Mouse (Mus musculus): ENCODE measurements around the gene Sdhaf1.
A peak's percentile ranks its signal among the peaks of the same experiment; 100 is the strongest.

Gene Sdhaf1

DNA sequence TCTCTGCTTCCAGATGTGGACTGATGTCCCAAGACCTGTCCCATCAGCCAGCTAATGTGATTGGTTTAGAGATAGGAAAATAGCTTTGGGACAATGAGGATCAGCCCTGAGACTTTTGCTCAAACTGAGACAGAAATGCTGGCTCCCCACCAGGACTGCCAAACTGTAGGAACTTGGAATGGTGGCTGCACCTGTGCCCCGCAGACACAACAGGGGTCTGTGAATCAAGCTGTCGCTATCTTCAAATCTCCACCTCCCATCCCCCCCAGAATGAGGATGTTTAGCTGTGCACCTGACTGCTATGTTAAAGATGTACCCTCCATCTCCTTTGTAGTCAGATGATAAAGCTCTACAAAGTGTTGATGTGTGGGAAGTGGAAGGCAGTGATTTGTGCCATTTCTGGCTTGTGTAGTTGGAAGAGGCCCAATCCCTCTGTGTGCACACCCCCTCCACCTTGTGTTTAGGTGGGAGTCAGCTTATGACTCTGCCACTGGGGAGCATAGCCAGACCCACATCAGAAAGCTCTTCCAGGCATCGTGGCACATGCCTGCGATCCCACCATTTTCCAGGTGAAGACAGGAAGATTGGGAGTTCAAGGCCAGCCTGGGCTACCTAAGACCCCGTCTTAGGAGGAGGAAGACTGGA is 727 bp upstream of the Sdhaf1 start:
- no peak for DNase-seq

DNA sequence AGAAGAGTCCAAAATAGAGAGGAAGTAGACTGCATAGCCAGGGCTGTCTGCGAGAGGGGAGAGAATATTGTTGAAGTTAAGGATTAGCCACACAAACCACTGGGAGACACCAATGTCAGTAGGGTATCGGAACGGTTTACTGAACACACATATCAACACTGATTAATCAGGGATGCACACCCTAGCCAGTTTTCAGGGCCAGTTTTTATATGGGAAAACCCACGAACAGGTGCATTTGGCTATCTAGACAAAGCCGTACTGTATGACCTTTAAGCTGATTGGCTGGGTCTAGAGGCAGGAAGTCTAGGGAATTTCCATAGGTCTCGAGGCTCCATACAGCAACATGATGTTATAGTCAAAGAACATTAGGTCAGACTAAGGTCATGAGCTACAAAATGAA is 830 bp downstream of the Sdhaf1 start:
- no peak for DNase-seq

DNA sequence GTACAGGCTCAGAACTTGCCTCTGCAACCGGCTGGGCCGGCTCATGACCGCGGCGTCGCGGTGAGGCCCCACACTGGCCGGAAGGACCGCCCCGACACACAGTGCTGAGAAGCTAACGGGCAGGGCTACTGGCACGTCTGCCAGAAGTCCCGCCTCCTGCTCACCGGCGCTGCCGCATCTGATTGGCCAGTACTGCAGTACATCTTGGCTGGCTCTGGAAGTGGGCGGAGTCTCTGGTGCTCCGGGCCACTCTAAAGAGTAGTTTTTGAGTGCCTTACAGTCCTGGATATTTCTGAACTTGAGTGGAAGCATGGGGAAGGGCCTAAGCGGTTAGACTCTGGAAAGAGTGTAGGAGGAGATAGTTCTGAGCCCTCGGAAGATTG is 1.4 kb downstream of the Sdhaf1 start:
- peak; percentile 100 for DNase-seq

DNA sequence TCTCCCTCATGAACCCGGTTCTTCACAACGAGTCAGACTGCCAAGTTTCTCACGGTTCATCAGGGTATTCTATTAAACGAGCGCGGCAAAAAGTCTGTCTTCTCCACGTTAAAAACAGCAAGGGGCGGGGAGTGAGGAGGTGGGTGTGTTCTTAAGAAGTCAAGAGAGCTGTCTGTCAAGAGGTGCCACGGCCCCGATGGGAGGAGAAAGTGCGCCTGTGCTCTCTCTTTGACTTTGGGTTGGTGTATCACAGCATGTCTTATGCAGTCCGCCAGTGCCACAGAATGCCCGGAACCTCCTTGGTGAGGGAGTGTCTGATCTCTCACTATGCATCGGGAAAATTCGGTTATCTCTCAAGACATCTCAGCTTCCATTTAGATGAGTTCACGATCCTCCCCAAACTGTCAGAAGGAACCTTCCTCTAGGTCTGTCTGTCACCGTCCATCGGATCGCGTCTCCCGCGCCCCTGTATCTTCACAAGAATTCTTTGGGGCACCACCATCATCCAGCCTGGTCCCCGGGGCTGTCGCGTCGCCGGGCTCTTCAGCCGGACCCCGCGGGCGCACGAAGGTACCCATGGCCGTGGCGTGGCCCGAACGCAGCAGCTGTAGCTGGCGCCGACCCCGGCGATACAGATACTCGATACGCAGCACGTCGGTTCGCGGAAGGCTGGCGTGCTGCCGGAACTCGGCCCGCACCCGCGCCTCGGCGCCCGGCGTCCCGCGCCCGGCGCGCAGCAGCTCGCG is 2.0 kb downstream of the Sdhaf1 start, which contains the start of gene E130208F15Rik:
Gene E130208F15Rik (plus strand): TSS at position 202 of the 746 bp plus-strand sequence.
- peak; percentile 97 for DNase-seq

DNA sequence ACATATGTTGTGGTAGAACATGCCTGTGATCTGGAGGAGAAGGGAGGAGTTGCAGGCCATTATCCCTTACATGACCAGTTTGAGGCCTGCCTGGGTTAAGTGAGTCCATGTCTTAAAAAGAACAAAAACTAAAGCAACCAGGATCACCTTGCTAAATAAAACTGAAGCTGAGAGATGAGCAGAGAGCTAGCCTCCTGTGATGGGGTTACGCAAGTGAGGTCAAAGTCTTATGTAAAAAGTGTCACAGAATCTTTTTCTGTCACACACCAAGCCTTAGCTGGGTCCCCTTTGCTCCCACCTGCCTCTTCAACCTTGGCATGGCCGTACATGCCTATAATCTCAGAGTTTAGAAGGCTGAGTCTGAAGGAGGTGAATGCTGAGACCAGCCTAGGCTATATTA is 2.7 kb downstream of the Sdhaf1 start:
- no peak for DNase-seq

DNA sequence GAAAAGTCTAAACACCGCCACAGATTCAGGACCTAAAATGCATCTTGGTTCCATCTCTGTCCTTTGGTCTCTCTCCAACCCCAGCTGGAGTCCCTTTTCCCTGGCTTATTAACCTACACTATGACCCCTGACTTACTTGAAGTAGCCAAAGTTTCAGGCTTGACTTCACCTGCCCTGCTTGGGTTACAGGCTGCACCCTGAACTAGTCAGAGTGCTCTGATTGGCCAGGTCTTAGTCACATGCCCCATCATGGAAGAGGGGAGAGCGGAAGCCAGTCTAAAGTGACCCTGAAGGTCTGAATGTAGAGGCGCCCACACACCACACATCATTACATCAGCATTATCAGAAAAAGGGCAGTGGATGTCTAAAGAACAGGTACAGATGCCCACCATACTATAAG is 5.6 kb downstream of the Sdhaf1 start:
- DNase-seq = no peak

DNA sequence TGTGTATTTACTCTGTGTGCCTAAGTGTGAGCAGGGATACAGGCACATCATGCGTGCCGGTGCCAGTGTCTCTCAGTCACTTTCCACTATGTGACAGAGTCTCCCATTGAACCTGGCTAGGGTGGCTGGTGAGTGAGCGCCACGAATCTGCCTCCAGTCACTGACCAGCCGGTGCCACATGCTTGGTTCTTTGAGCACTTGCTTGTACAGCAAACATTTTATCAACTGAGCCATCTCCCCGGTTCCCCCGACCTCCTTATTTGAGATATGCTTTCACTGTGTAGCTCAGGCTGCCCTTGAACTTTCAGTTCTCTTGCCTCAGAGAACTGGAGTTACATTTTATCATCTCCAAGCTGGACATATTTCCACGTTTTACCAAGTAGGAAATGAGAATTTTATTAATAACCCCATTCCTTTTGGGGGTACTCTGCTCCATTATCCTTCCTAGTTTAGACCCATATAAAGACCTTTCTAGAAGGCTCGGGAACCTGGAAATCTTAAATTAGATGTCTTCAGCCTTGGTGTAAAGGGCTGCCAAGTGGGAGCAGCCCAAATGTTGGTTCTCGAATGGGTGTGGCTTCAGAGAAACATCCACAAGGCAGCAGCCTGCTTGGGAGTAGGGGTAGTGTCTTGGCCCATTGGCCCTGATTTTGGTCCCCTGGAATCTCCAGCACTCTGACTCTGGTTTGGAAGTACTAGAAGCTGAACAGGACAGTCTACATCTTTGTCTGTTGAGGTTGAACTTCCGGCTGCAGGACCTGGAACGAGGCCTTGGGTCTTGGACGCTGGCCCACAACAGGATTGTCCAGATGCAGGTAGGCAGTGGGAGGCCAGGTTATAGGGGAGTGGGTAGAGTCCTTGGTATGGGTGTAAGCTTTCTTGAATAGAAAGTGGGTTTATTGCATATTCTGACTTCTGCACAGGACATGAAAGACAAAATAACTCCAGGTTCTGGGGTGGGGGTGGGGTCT is 7.9 kb downstream of the Sdhaf1 start:
- no peak for DNase-seq

DNA sequence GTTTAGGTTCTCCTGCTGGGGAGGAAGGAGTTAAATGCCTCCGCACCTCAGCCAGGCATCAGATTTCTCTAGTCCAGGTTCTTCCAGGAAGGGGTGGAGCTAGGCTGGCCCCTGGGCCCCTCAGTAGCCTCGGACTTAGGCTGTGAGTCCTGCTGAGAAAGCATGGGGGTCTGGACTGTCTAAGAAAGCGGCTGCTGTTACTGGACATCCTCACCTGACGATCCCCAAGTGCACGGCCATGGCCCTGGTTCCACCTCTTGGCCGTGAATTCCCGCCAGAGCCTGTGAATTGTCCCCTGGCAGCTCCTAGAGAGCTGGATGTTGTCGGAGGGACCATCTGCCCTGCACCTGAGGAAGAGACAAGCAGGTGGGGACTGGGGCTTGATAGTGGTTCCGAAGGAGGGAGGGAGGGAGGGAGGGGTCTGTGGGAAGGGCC is 9.0 kb downstream of the Sdhaf1 start, which contains the start of gene Syne4:
Gene Syne4 (plus strand): TSS at position 87 of the 435 bp plus-strand sequence.
- DNase-seq = no peak

DNA sequence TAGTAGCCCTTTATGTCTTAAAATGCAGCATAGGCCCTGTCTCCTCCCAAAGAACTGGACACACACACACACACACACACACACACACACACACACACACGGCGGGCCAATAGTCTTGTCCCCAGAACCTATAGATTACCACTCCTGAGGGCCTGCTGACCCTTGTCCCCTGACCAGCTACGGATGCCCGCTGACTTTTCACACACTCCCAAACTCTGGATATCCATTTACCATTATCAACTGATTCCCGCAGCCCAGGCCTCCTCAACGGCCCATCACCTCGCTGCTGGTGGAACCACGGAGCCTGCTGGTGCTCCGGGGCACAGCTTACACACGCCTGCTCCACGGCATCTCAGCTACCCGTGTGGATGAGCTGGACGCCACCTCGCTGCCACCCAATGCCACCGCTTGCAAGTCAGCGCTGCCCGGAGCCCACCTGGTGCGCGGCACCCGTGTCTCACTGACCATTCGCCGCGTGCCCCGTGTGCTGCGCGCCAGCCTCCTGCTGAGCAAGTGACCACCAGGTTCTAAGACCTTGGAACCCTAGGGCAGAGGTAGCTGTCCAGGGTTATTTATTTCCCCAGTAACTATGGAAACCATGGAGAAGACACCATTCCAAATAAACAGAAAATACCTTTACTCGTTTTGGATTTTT is 9.9 kb downstream of the Sdhaf1 start:
- peak; percentile 86 for DNase-seq

DNA sequence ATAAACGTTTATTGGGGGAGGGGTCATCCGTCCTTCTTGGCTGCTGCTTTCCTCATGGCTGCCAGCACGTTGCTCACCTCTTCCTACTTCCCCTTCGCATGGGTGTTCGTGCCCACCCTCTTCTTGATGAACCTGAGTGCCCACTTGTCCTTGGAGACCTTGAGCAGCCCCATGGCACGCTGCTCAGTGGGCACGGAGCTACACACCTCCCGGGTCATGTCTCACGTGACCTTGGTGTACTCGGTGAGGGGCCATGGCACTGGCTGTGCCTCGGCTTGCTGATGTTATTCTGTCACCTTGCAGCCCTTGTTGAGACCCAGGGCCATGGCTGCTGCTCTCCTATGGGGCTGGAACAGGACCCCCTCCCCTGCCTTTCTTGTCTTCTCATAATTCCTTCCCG is 13.6 kb downstream of the Sdhaf1 start:
- DNase-seq = peak; percentile 86

DNA sequence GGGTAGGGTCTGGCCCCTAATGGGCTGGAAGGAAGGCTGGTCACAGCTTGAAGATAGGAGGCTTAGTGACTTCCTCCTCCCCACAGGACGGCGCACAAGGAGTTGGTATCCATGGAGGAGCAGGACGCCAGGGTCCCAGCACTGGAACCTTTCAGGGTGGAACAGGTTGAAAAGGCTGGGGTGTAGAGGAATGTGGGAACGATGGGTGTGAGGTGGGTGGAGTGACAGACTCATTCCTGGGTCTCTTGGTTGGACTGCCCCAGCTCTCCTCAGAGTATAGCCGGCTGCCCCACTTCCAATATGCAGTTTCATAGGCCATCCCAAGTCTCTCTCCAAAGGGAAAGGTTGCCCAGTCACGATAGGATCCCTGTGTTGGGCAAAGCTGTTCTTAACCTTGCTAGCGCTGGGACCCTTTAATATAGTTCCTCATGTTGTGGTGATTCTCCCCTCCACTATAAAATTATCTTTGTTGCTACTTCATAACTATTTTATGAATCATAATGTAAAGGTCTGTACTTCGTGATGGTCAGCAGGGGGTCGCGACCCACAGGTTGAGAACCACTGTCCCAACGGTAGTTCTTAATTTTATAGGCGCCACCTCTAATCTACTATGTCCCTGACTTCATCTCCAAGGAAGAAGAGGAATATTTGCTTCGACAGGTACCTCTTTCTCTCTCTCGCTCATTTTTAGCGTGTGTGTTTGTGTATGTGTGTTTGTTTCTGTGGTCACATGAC is 14.1 kb downstream of the Sdhaf1 start:
- DNase-seq = peak; percentile 87

DNA sequence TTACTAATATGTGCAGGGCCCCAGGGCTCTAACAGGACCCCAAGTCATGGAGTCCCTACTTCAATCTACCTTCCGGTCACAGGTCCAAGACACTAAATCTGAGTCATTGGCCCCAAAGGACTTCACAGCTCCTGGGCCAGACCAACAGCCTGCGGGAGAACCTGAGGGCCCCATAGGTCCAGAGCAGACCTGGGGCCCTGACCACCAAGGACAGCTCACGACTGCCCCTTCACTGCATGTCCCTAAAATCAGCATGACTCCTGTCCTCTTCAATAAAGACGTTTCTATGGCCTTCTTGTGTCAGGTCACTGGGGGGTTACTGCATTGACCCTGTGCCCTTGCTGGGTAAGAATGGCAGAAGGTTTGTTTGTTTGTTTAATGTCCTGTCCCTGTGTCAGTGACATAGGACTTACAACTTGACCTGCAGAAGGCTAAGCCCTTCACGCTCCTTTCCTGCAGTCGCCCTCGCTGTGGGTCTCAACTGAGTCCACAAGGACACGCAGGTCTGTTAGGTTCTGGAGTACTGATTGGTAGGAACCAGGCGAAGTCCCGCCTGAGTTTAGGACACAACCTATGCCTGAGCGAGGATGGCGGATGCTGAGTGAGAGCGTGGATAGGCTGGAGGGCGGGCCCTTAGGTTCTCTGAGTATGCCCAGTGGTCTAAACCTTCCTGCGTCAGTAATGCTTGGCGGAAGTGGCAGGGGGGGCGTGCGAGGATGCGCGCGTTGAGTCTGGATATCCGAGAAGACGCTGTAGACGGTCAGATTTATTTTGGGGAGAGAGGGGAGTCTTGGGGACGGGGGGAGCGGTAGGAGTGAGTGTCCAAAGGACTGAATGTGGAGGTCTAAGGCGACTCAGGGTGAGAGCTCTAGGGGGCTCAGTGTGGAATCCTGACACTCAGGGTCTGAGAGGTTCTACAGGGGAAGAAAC is 15.4 kb downstream of the Sdhaf1 start, which contains the start of gene Alkbh6:
Gene Alkbh6 (plus strand): TSS at position 642 of the 930 bp plus-strand sequence.
- DNase-seq = peak; percentile 100

DNA sequence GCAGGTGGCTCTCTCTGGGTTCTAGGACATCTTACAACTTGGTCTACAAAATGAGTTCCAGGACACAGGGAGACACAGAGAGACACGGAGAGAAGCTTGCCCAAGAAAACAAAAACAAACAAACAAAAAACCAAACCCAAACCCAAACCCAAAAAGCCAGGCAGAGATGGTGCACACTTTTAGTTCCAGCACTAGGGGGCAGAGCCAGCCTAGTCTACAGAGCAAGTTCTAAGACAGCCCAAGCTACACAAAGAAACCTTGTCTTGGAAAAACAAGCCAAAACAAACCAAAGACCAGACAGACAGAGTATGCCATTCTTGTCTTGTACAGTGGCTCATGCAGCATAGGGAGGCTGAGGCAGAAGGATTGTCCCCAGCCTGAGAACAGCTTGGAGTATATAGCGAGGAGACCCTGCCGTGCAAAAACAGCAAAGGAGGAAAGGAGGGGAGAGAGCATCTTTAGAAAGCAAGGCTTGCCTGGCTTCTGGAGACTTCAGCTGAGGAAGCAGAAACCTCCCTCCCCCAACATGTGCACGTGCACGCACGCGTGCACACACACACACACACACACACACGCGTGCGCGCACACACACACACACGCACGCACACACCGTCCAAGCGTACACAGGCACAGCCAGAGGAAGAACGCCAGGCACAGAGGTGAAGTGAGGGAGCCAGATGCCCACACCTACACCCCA is 17.5 kb downstream of the Sdhaf1 start:
- peak; percentile 85 for DNase-seq

DNA sequence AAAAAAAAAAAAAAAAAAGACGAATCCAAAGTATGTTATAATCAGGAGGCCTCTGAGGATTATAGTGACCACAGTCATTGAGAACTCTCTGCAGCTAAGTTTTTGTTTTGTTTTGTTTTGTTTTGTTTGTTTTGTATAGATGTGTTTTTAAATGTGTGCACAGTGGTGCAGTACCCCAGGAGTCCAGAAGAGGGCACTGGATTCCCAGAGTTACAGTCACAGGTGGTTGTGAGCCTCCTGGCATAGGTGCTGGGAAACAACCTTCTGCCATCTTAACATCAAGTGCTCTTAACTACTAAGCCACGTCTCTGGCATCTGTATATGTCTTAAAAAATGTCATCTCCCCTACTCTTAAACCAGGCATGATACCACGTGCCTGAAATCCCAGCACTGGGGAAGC is 22.8 kb downstream of the Sdhaf1 start:
- DNase-seq = no peak

DNA sequence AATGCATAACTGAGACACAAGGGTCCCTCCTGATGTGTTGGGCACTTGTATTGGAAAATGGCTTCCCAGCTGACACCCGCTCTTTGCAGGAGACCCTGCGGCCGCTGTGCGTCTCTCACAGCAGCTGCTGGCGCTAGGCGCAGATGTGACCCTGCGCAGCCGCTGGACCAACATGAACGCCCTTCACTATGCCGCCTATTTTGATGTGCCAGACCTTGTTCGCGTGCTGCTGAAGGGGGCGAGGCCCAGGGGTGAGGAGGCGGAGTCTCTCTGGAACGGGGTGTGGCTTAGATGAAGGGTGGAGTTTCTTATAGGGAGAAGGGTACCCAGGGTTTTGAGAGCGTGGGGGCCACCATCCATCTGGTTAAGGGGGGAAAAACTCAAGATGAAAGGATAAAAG is 26.4 kb downstream of the Sdhaf1 start:
- no peak for DNase-seq

DNA sequence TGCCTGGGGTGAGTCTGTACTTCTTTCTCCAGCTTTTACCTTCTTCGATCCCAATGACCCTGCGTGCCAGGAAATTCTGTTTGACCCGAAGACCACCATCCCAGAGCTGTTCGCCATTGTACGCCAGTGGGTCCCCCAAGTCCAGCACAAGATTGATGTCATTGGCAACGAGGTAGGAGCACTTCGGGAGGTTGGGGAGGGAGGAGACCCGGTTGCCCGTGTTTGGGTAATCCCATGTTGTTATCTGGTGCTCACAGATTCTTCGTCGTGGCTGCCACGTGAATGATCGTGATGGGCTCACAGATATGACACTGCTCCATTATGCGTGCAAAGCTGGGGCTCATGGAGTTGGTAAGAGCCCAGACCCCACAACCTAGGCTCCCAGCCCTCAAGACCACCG is 26.9 kb downstream of the Sdhaf1 start:
- no peak for DNase-seq

DNA sequence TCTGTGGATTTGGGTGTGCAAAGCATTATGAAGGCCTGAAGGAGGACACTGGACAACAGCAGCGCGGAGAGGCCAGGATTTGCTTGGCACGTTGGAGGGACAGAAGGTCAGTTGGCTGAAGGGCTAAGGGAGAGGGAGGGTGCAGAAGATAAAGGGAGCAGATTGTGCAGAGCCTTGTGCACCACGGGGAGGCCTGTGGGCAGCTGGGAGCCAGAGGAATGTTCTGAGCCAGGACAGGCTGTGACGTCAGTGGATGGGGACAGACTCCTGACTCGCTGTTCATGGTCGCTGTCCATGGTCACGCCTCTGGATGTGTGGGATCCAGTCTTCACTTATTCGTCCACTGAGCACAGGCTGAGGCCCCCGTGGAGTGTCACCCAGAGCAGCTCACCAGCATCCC is 28.6 kb downstream of the Sdhaf1 start:
- peak; percentile 97 for DNase-seq

DNA sequence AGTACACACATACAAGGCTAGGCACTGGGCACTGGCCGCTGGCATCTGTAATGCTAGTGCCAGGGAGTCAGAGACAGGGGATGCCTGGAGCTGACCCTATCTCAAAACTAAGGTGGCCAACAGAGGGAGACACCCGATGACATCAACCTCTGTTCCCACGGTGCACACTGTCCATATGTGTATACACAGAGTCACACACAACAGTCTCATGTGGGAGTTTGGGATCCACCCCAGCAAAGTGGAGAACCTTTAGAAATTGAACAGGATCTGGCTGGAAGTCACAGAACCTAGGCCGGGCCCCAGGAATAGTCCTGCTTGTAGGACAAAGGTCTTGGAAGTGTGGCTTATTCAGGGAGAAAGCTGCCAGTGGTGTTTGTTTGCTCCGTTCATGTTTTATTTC is 29.4 kb downstream of the Sdhaf1 start:
- DNase-seq = no peak

DNA sequence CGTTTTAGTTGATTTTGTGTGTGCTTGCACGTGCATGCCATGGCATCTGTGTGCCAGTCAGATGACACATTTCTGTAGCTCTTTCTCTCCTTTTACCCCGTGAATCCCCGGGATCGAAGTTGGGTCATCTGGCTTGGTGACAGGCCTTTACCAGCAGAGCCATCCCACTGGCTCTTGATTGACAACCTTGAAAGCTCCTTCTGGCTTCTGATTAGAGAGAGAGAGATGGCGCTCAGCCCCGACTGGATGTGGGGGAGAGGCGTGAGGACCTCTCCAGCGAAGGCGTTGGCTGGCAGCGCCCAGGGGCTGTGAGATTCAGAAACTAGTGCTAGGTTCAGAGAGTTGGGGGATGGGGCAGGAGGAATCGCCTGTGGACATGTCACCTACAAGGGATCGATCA is 29.9 kb downstream of the Sdhaf1 start:
- DNase-seq = no peak
